Mouse (Mus musculus) heart, postnatal 0 days (tissue): ENCODE data around the gene Ano10.

Experiments
- CTCF ChIP-seq: IDR thresholded peaks from 2 replicates; pipeline ENCODE4 v1.5.1; 2016; ENCODE audit warnings: antibody characterized with exemption, control low read depth, low read depth
- EP300 ChIP-seq: IDR thresholded peaks from 2 replicates; pipeline ENCODE4 v1.6.1; 2016; ENCODE audit warnings: antibody characterized with exemption, low read depth

- TF ChIP-seq EP300 (no peak), CTCF (no peak)
Measured at GRCm38 (mm10) chr9:122169901-122170300, 124.3 kb downstream of the Ano10 start.
